Mouse (Mus musculus) midbrain, embryonic 16.5 days (tissue): ENCODE results near the gene Gm21958. TPM values are rescaled to one million over a fixed set of nuclear protein-coding genes. Genes with fewer than 3 reads are reported as not detected.
A peak's percentile ranks its signal among the peaks of the same experiment; 100 is the strongest.

Source experiments
- ATAC-seq: fragments of 200-750 bp; cut with Nextera tagmentation; 2 replicates; pipeline ENCODE4 v1.8.0; 2017; ENCODE audit warnings: moderate TSS enrichment
- H3K27ac ChIP-seq: fragments of 300-500 bp; sonication (generic); 2 replicates; pipeline ENCODE4 v1.5.1; 2014; ENCODE audit warnings: mild to moderate bottlenecking, low read length, mixed read lengths
- H3K27me3 ChIP-seq: fragments of 300-500 bp; sonication (generic); 2 replicates; pipeline ENCODE4 v1.6.1; 2014; ENCODE audit warnings: low read depth, low read length, mixed read lengths; ENCODE audit not compliant: control insufficient read depth, insufficient read depth
- H3K36me3 ChIP-seq: fragments of 300-500 bp; sonication (generic); 2 replicates; pipeline ENCODE4 v1.6.1; 2014; ENCODE audit warnings: mild to moderate bottlenecking, low read length, moderate library complexity, mixed read lengths; ENCODE audit not compliant: control insufficient read depth, insufficient read depth
- H3K4me1 ChIP-seq: fragments of 300-500 bp; sonication (generic); 2 replicates; pipeline ENCODE4 v1.6.1; 2014; ENCODE audit warnings: mild to moderate bottlenecking, low read length, mixed read lengths; ENCODE audit not compliant: control insufficient read depth, insufficient read depth
- H3K4me2 ChIP-seq: fragments of 300-500 bp; sonication (generic); 2 replicates; pipeline ENCODE4 v1.6.1; 2014; ENCODE audit warnings: mild to moderate bottlenecking, low read length, mixed read lengths
- H3K4me3 ChIP-seq: fragments of 300-500 bp; sonication (generic); 2 replicates; pipeline ENCODE4 v1.5.1; 2014; ENCODE audit warnings: low read depth, mild to moderate bottlenecking, low read length, moderate library complexity, mixed read lengths
- H3K9ac ChIP-seq: fragments of 300-500 bp; sonication (generic); 2 replicates; pipeline ENCODE4 v1.6.1; 2014; ENCODE audit warnings: low read depth, low read length, mixed read lengths
- H3K9me3 ChIP-seq: fragments of 300-500 bp; sonication (generic); replicated peaks from 2 replicates; pipeline ENCODE4 v1.6.1; 2014; ENCODE audit warnings: mild to moderate bottlenecking, low read length, mixed read lengths; ENCODE audit not compliant: control insufficient read depth, poor library complexity, severe bottlenecking
- WGBS: fragments of 180-500 bp; shearing (Covaris S2); extraction: QIAGEN DNeasy Blood & Tissue Kit; methylation state at CpG from one replicate; pipeline ENCODE4 v1.1.7; 2014; 5-methylcytosine and 5-hydroxymethylcytosine counted together
- polyA plus RNA-seq: library from polyadenylated mRNA; unstranded; fragments of >200 nt; fragmentation: Nextera tagmentation; extraction: Ambion mirVana; gene quantifications from 2 replicates; pipeline ENCODE4 v1.2.1, GENCODE M21; 2015

Gene Gm21958
- polyA plus RNA-seq: 1.3 TPM in 1 of 2 replicates, not detected in the other

- no peak within 1 kb of the TSS for H3K4me3 ChIP-seq
- 95% methylated on average over 6 of the region's 6 CpGs for WGBS
- no peak for ATAC-seq
- no peaks in the 10 kb centered on the region for H3K9me3 ChIP-seq
- H3K27me3 ChIP-seq: no peaks in the 10 kb centered on the region
- no peak within 1 kb of the TSS for H3K4me2 ChIP-seq
- H3K4me1 ChIP-seq: no peaks in the 10 kb centered on the region
- H3K9ac ChIP-seq: no peak within 1 kb of the TSS
- H3K27ac ChIP-seq: no peak within 1 kb of the TSS
- H3K36me3 ChIP-seq: peaks cover 41% of the 10 kb centered on the region
Observed at GRCm38 (mm10) chr3:54714253-54714652, at the start of gene Gm21958. Gene Gm21958 (minus strand): TSS chr3:54714353.

- Histone ChIP-seq H3K4me2 (no peak overlapping the region), H3K4me3 (no peak overlapping the region), H3K9ac (no peak overlapping the region), H3K4me1 (peaks cover 2% of the 10 kb centered on the region), H3K9me3 (no peaks in the 10 kb centered on the region), H3K27ac (no peak overlapping the region), H3K36me3 (no peaks in the 10 kb centered on the region), H3K27me3 (no peaks in the 10 kb centered on the region)
- 93% methylated on average over 1 of the region's 1 CpGs for WGBS
- ATAC-seq: no peak
Observed at GRCm38 (mm10) chr3:54761258-54761657, 47.1 kb upstream of the Gm21958 start.

- Histone ChIP-seq H3K4me3 (no peak overlapping the region), H3K36me3 (no peaks in the 10 kb centered on the region), H3K27ac (no peak overlapping the region), H3K9ac (no peak overlapping the region), H3K9me3 (no peaks in the 10 kb centered on the region), H3K4me2 (no peak overlapping the region), H3K4me1 (peaks cover 8% of the 10 kb centered on the region), H3K27me3 (no peaks in the 10 kb centered on the region)
- no peak for ATAC-seq
- 57% methylated on average over 15 of the region's 15 CpGs for WGBS
Observed at GRCm38 (mm10) chr3:54760321-54761115, 46.4 kb upstream of the Gm21958 start.

- no peaks in the 10 kb centered on the region for H3K36me3 ChIP-seq
- H3K9me3 ChIP-seq: no peaks in the 10 kb centered on the region
- H3K27me3 ChIP-seq: no peaks in the 10 kb centered on the region
- no peak overlapping the region for H3K27ac ChIP-seq
- H3K9ac ChIP-seq: no peak overlapping the region
- ATAC-seq: no peak
- H3K4me1 ChIP-seq: peaks cover 8% of the 10 kb centered on the region
- H3K4me3 ChIP-seq: no peak overlapping the region
- WGBS: 74% methylated on average over 9 of the region's 9 CpGs
- no peak overlapping the region for H3K4me2 ChIP-seq
Observed at GRCm38 (mm10) chr3:54759211-54759610, 45.1 kb upstream of the Gm21958 start.

- H3K9ac ChIP-seq: no peak overlapping the region
- 89% methylated on average over 8 of the region's 8 CpGs for WGBS
- ATAC-seq: no peak
- H3K27me3 ChIP-seq: no peaks in the 10 kb centered on the region
- no peaks in the 10 kb centered on the region for H3K9me3 ChIP-seq
- H3K36me3 ChIP-seq: no peaks in the 10 kb centered on the region
- no peak overlapping the region for H3K4me2 ChIP-seq
- H3K4me1 ChIP-seq: peaks cover 8% of the 10 kb centered on the region
- H3K27ac ChIP-seq: no peak overlapping the region
- no peak overlapping the region for H3K4me3 ChIP-seq
Observed at GRCm38 (mm10) chr3:54757446-54757845, 43.3 kb upstream of the Gm21958 start.

- Histone ChIP-seq H3K27me3 (no peaks in the 10 kb centered on the region), H3K4me1 (peaks cover 8% of the 10 kb centered on the region), H3K9ac (peak overlapping the region; percentile 77), H3K36me3 (no peaks in the 10 kb centered on the region), H3K9me3 (no peaks in the 10 kb centered on the region), H3K4me2 (peak overlapping the region; percentile 100), H3K4me3 (peak overlapping the region; percentile 73), H3K27ac (no peak overlapping the region)
- WGBS: 2% methylated on average over 11 of the region's 11 CpGs
- peak; percentile 49; the same call in 1 of the 2 replicates for ATAC-seq
Observed at GRCm38 (mm10) chr3:54756058-54756457, 41.9 kb upstream of the Gm21958 start.

- ATAC-seq: peak; percentile 88
- H3K4me3 ChIP-seq: peak within 1 kb of the TSS; percentile 73
- no peaks in the 10 kb centered on the region for H3K9me3 ChIP-seq
- under 1% methylated on average over 66 of the region's 66 CpGs for whole genome bisulfite sequencing
- peaks cover under 1% of the 10 kb centered on the region; the same call in 1 of the 2 replicates for H3K36me3 ChIP-seq
- no peaks in the 10 kb centered on the region for H3K27me3 ChIP-seq
- peaks cover 8% of the 10 kb centered on the region for H3K4me1 ChIP-seq
- H3K27ac ChIP-seq: no peak within 1 kb of the TSS
- H3K4me2 ChIP-seq: peak within 1 kb of the TSS; percentile 100
- H3K9ac ChIP-seq: peak within 1 kb of the TSS; percentile 77
Observed at GRCm38 (mm10) chr3:54755145-54756041, 41.2 kb upstream of the Gm21958 start, which contains the start of gene Smad9. Gene Smad9 (plus strand): TSS chr3:54755582.

GRCm38 (mm10) chr3:54753411-54753810, 39.3 kb upstream of the Gm21958 start:
- no peaks in the 10 kb centered on the region for H3K9me3 ChIP-seq
- H3K4me2 ChIP-seq: no peak overlapping the region
- no peak overlapping the region for H3K9ac ChIP-seq
- no peak overlapping the region for H3K4me3 ChIP-seq
- H3K27ac ChIP-seq: no peak overlapping the region
- H3K27me3 ChIP-seq: no peaks in the 10 kb centered on the region
- peaks cover 16% of the 10 kb centered on the region for H3K36me3 ChIP-seq
- peaks cover 8% of the 10 kb centered on the region for H3K4me1 ChIP-seq
- ATAC-seq: no peak
- 86% methylated on average over 4 of the region's 4 CpGs for WGBS
